Mouse (Mus musculus) C2C12 (cell line): ENCODE results near the gene Eps15. TPM values are rescaled to one million over a fixed set of nuclear protein-coding genes. Genes with fewer than 3 reads are reported as not detected.

Experiments used
- H3K27me3 ChIP-seq: one replicate; pipeline ENCODE4 v1.6.1; 2011; ENCODE audit not compliant: control insufficient read depth, insufficient read depth, insufficient read length
- H3K36me3 ChIP-seq: one replicate; pipeline ENCODE4 v1.6.1; 2011; ENCODE audit not compliant: control insufficient read depth, insufficient read depth
- H3K4me3 ChIP-seq: one replicate; pipeline ENCODE4 v1.5.1; 2011; ENCODE audit warnings: mild to moderate bottlenecking, control low read depth; ENCODE audit not compliant: poor library complexity, insufficient read depth, severe bottlenecking
- H3K79me2 ChIP-seq: one replicate; pipeline ENCODE4 v1.6.1; 2011; ENCODE audit not compliant: control insufficient read depth, insufficient read depth
- H3K79me3 ChIP-seq: one replicate; pipeline ENCODE4 v1.6.1; 2011; ENCODE audit warnings: low read depth, control low read depth
- H3ac ChIP-seq: one replicate; pipeline ENCODE3; 2011; ENCODE audit warnings: low read depth; ENCODE audit not compliant: control insufficient read depth, insufficient read length
- CEBPB ChIP-seq: IDR thresholded peaks from one replicate; pipeline ENCODE4 v1.6.1; 2011; ENCODE audit warnings: low read depth, mild to moderate bottlenecking, control low read depth, moderate library complexity
- CTCF ChIP-seq: IDR thresholded peaks from one replicate; pipeline ENCODE4 v1.5.1; 2011; ENCODE audit not compliant: control insufficient read depth, insufficient read depth, insufficient read length
- FOSL1 ChIP-seq: IDR thresholded peaks from one replicate; pipeline ENCODE4 v1.8.0; 2011; ENCODE audit warnings: mild to moderate bottlenecking, low read length; ENCODE audit not compliant: poor library complexity, insufficient read depth, severe bottlenecking
- MAX ChIP-seq: IDR thresholded peaks from one replicate; pipeline ENCODE4 v1.6.1; 2011; ENCODE audit warnings: mild to moderate bottlenecking, control low read depth
- MYOD1 ChIP-seq: IDR thresholded peaks from one replicate; pipeline ENCODE4 v1.6.1; 2011; ENCODE audit warnings: low read depth; ENCODE audit not compliant: control insufficient read depth, insufficient read length
- MYOG ChIP-seq: IDR thresholded peaks from one replicate; pipeline ENCODE4 v1.6.1; 2011; ENCODE audit not compliant: control insufficient read depth, insufficient read length; ENCODE audit errors: extremely low read depth
- USF1 ChIP-seq: IDR thresholded peaks from one replicate; pipeline ENCODE4 v1.6.1; 2011; ENCODE audit warnings: low read depth, mild to moderate bottlenecking, control low read depth, moderate library complexity
- polyA plus RNA-seq: library from polyadenylated mRNA; unstranded; fragments of >200 nt; fragmentation: generic; extraction: Trizol; gene quantifications from one replicate; pipeline ENCODE4 v1.2.1, GENCODE M21; 2012; ENCODE audit warnings: missing spikeins

Eps15 gene
- polyA plus RNA-seq, 1 experiment, result 13.1 TPM

GRCm38 (mm10) chr4:109253664-109254151 lies 26.4 kb upstream of the Eps15 start:
- Histone ChIP-seq H3K36me3 (no peaks in the 10 kb centered on the region), H3K4me3 (no peak overlapping the region), H3ac (no peak overlapping the region), H3K27me3 (no peaks in the 10 kb centered on the region), H3K79me2 (no peaks in the 10 kb centered on the region), H3K79me3 (no peaks in the 10 kb centered on the region)
- TF ChIP-seq FOSL1, result no peak
- no peak for TF ChIP-seq MAX
- TF ChIP-seq MYOG, result no peak
- no peak for TF ChIP-seq CTCF
- TF ChIP-seq USF1, result no peak
- TF ChIP-seq CEBPB, result no peak
- no peak for TF ChIP-seq MYOD1

DNA sequence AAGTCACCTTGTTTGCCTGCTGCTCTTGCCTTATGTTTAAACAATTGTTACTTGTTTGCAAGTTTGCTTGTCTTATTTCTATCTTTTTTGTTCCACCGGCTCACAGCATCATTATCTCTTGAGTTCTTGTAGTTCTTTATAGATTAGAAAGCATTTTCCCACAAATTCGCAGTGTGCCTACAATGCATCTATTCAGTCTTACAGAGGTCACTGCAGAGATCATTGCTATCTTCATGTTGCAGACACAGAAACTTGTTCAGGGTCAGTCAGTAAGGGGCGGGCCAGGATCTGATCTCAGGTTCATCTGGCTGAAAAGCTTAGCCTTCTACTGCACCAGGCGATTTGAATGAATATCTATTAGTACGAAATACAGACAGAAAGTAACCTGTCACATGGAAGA lies 25.6 kb upstream of the Eps15 start:
- no peak for TF ChIP-seq MYOG
- no peak for TF ChIP-seq USF1
- TF ChIP-seq MAX, result no peak
- TF ChIP-seq MYOD1, result no peak
- TF ChIP-seq FOSL1, result no peak
- TF ChIP-seq CTCF, result no peak
- no peak for TF ChIP-seq CEBPB

DNA sequence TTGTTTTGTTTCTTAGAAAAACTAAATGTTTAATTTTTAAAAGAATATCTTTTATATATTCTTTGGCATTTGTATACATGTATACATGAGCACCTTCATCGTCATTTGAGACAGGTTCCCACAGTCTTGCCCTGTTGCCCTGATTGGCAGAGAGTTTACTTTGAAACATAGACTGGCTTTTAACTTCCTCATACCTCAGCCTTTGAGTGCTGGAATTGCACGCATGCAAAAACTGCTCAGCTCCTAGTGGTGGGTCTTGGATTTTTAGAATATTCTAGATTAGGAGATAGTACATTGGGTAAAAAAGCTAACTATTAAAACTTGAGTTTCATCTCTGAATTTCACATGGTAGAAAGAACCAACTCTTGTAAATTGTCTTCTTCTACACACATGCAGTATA lies 24.7 kb upstream of the Eps15 start:
- no peaks in the 10 kb centered on the region for H3K79me2 ChIP-seq
- no peaks in the 10 kb centered on the region for H3K79me3 ChIP-seq
- TF ChIP-seq MYOD1 (no peak), MAX (no peak), USF1 (no peak), CEBPB (no peak), CTCF (no peak), FOSL1 (no peak), MYOG (no peak)
- H3K4me3 ChIP-seq, result no peak overlapping the region
- no peaks in the 10 kb centered on the region for H3K36me3 ChIP-seq
- no peak overlapping the region for H3ac ChIP-seq
- no peaks in the 10 kb centered on the region for H3K27me3 ChIP-seq

More for the DNA sequence above, 25.6 kb upstream of the Eps15 start:
- Histone ChIP-seq H3ac (no peak overlapping the region), H3K79me2 (no peaks in the 10 kb centered on the region), H3K27me3 (no peaks in the 10 kb centered on the region), H3K36me3 (no peaks in the 10 kb centered on the region), H3K4me3 (no peak overlapping the region), H3K79me3 (no peaks in the 10 kb centered on the region)

GRCm38 (mm10) chr4:109255727-109256417 lies 24.2 kb upstream of the Eps15 start:
- TF ChIP-seq CTCF, result no peak
- H3K4me3 ChIP-seq, result no peak overlapping the region
- H3K79me2 ChIP-seq, result no peaks in the 10 kb centered on the region
- no peaks in the 10 kb centered on the region for H3K36me3 ChIP-seq
- no peaks in the 10 kb centered on the region for H3K79me3 ChIP-seq
- H3ac ChIP-seq, result no peak overlapping the region
- H3K27me3 ChIP-seq, result no peaks in the 10 kb centered on the region

GRCm38 (mm10) chr4:109256791-109257190 lies 23.3 kb upstream of the Eps15 start:
- no peaks in the 10 kb centered on the region for H3K27me3 ChIP-seq
- H3K36me3 ChIP-seq, result no peaks in the 10 kb centered on the region
- no peaks in the 10 kb centered on the region for H3K79me2 ChIP-seq
- TF ChIP-seq FOSL1 (no peak), MYOD1 (no peak), CTCF (no peak), USF1 (no peak), CEBPB (no peak), MAX (no peak), MYOG (no peak)
- H3ac ChIP-seq, result no peak overlapping the region
- H3K79me3 ChIP-seq, result no peaks in the 10 kb centered on the region
- H3K4me3 ChIP-seq, result no peak overlapping the region

DNA sequence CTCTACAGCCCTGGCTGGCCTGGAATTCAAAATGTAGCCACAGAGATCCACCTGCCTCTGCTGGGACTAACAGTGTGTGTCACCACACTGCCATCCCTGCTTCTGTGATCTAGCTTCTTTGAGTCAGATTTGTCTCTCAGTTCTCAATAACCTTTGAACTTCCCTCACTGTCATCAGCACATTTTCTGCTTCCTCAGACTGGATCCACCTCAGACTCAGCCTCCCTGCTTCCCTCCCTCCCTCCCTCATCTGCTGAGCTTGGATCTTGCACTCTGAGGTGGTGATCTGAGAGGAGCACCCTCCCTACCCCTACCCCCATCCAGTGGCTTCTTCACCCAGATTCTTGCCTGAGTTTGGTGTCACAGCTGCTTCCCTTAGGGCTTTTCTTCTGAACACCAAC lies 22.4 kb upstream of the Eps15 start:
- H3K4me3 ChIP-seq, result no peak overlapping the region

More for the DNA sequence above, 22.4 kb upstream of the Eps15 start:
- Histone ChIP-seq H3K27me3 (no peaks in the 10 kb centered on the region), H3K36me3 (no peaks in the 10 kb centered on the region), H3ac (no peak overlapping the region), H3K79me3 (no peaks in the 10 kb centered on the region), H3K79me2 (no peaks in the 10 kb centered on the region)
- no peak for TF ChIP-seq CTCF
- TF ChIP-seq MAX, result no peak
- TF ChIP-seq FOSL1, result no peak
- TF ChIP-seq CEBPB, result no peak
- no peak for TF ChIP-seq USF1
